Mouse (Mus musculus) right cerebral cortex, postnatal 14 days (tissue): ENCODE measurements at regions not wholly inside any gene's neighbourhood (a gene's known extent, or its start where the extent isn't known, plus 50 kb on each side); places are given as distances from the start of the nearest gene placed in this dataset.

Experiments used
- DNase-seq: peaks from one replicate; pipeline ENCODE4 v3.0.0; 2022

DNA sequence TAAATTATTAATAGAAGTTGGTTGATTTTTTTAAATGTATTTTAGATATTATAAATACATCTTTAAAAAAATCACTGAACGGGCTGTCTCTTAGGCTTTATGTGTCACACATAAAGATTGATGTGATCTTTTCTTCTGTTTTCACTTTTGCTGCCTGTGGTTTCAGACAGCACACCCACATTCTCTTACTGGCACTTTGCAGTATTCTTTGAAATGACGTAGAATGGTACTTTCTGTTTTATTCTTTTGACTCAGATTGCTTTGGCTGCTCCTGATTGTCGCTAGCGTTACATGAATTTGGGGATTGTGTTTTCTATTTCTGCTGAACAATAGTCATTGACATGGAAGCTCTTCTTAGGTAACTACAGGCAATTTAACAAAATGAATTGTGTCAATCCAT lies 415.4 kb upstream of the Rag2 start:
- no peak for DNase-seq

DNA sequence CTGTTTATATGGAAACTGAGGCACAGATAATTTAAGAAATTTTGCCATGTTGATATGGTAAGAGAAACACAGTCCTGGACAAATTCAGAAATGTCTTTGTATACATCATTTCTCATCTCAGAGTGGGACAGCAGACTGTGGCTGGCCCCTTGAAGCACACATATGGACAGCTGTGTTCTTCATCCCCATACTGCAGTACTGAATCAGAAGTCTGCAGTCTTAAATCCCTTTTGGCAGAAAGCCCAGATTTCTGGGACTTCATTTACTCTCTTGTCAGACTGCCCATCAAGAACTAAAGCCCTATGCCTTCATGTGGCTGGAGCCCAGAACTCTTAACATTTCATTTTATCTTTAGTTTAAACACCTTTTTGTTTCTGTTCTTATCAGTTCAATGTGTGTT lies 403.8 kb upstream of the Rag2 start:
- no peak for DNase-seq

DNA sequence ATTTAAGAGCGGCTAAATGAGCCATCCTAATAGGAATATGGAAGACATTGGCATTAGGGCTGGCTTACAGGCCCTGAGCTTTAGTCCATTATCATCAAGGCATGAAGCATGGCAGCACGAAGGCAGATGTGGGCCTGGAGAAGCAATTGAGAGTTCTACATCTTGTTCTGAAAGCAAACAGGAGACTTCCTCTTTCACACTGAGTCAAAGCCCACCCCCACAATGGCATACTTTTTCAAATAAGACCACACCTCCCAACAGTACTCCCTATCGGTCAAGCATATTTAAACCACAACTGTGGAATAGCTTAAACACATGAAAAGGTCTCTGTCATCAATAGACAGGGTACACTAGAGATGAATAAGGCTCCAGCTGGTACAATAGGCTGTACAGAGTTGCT lies 381.5 kb upstream of the Rag2 start:
- no peak for DNase-seq

DNA sequence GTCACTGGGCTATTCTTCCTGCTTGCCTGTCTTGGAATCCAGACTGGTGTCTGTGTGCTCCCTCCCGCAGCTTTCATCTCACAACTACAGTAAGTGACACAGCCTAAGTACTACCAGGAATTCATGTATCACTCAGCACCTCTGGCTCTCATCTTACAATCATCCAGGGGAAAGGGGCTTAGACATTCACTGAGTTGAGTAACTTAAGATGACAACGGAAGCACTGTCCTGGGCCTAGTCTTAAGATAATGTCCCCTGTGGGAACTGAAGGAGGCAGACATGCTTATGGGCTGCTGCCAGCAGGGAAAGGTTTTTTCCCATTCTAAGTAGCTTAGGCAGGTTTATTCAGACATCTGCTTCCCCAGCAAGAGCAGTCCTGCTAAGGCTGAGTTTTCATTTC lies 377.4 kb upstream of the Rag2 start:
- DNase-seq = no peak

DNA sequence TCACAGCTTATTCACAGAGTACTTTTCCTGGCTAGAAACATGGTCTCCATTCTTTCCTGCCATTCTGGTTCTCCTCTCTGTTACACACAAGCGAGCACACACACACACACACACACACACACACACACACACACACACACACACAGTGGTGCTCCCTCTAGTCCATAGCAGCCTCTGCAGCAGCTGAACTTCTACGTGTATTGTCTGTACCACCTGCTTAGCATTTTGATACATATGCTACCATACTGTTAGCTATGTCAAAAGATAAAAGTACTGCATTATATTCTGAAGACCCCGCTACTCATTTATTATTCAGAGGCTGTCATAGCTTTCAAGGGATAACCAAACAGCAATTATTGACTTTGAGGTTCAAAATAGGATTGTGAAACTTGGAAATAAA lies 372.3 kb upstream of the Rag2 start:
- no peak for DNase-seq

DNA sequence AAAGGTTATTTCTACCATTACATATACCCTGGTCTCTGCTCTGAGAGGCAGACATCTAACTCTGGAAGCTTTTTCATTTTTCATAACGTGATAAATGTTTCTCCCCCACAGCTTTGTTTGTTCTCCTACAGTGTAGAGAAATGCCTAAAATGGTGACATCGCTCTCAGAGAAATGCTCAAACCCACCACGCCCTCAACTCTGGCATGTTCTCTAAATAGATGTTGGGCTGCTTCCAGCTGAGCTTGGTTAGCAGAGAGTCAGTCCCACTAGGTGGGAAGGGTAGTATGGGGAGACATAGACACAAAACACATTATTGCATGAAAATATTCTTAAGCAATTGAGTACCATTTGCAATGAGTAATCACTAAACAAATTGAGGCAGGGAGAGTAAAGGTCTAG lies 368.1 kb upstream of the Rag2 start:
- no peak for DNase-seq

DNA sequence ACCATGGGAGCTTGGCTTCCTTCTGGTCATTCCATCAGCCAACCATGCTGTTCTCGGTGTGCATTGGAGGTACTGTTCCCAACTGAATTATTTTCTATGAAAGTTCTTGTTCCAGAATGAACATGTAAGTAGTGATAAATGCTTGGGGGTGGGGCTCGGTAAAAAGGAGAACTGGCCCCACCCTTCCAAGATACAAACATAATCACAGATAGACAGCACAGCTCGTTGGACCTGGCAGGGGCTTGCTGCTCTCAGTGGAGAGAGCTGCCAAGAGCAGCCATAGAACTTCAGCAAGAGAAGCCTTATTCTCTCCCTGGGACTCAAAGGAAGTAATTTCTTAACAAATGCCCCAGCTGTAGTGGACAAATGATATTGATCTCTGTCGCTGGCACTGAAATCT lies 360.6 kb upstream of the Rag2 start:
- DNase-seq = no peak

DNA sequence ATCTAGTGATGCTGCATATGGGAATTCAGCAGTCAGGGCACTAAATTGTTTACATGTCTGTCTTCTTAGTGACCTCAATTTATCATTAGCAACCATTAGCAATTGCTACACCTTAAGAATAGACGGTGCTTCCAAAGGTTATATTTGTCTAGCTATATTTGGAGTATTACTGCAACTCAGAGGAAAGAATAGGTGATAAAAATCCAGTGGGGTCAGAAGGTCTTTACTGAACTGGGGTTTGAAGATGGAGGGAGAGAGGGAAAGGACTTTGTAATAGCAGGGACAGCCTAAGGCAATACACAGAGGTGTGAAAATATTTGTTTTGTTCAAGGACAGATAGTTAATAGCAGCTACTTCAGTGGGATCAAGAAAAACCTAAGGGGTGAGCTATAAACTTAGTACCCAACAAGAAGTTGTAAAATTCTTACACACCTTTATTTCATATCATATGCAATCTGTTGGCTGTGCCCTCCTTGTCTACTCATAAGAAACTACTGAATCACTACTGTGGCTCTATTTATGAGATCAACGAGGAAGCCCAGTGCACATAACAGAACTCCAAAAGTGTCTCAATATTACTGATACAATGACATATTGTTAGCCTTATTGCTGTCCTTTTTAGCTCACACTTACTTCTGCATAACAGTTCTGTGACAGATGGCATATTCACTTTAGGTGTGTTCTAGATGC lies 357.7 kb upstream of the Rag2 start:
- no peak for DNase-seq

DNA sequence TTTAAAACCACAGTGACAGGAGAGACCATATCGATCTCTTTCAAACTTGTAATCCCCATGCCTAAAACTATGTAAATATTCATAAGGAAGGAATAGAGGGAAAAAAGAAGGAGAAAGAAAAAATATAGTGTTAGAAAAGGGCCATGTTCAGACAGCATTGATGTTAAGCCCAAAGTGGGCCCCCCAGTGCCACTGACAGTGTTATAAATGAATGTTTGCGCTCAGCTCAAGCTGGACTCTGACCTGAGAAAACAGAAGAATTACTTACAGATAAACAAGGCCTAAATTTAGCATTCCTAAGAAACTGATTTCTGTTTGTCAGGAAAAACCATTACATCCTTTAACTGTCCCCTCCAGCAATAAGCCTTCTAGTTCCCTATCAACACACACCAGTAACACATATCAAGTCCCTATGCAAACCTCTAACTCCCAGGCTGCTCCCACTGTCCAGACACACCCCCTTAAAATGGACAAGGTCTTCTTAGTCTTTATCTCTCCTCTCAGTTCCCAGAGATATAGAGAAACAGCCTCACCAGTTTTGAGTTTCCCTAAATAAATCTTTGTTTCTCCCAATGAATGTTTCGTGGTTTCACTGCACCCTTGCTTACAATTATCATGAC lies 350.4 kb upstream of the Rag2 start:
- no peak for DNase-seq

DNA sequence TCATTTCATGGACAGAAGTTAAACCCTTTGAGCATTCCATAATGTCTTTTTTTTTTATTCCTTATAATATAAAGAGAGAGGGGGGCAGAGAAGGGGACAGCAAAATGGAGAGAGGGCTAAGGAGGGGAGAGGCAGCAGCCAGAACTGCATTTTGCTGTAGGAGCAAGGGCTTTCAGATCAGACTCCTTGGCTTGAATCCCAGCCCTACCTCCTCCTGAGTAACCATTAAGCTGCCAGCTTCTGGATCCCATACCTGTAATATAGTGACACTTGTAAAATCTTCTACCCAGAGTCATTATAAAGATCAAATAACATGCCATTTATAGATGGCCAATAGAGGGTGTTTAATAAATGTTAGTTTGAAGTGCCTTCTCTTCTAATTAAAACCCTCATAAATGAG lies 339.6 kb upstream of the Rag2 start:
- DNase-seq = no peak

DNA sequence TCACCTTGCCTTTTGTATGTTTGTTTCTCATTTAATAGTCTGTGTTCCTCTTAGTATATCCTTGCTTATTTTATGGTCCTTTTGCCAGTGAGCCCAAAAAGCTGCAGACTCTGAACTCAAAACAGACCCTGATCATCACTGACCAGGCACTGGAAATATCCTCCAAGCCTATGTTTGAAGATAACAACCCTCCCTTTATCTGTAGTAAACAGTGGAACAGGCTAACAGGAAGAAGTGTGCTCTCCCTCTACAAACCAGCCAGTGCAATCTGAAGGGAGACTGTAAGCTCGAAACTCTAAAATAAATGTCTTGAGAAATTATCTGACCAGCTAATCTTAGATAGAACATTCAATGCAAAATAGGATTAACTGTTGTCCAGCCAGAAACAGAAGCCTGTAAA lies 336.4 kb upstream of the Rag2 start:
- no peak for DNase-seq

DNA sequence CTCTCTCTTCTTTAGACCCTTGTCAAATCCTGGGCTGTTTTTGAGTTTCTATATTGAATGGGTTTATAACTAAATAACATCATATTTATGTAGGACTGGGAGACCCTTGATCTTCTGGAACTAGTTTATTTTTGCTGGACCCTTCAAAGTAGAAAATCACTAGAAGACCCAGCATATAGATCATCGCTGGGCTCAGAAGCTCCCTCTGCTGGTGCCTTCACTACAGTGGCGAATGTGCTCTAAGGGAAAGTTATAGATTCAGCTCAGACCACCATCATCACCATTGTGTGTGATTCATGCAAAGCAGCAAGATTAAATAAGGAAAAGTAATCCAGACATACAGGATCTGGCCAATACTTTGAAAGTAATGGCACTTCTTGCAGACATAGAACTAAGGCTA lies 335.4 kb upstream of the Rag2 start:
- DNase-seq = no peak

DNA sequence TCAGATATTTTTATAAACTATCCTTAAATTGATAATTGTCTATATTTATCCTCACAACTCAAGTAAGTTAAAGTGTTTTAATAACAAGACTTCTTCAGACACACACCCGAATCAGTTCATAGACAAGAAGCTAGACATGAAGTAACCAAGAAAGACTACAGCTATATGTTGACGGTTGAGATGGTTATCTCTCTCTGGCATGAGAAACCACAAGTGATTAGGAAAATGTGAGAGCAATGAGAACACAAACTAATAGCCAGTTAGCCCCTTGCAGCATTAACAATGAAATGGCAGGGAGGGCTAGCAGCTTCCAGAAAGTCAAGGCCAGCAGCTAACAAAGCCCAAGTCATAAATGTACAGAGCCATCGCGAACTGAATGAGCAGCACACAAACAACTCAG lies 333.8 kb upstream of the Rag2 start:
- DNase-seq = no peak

DNA sequence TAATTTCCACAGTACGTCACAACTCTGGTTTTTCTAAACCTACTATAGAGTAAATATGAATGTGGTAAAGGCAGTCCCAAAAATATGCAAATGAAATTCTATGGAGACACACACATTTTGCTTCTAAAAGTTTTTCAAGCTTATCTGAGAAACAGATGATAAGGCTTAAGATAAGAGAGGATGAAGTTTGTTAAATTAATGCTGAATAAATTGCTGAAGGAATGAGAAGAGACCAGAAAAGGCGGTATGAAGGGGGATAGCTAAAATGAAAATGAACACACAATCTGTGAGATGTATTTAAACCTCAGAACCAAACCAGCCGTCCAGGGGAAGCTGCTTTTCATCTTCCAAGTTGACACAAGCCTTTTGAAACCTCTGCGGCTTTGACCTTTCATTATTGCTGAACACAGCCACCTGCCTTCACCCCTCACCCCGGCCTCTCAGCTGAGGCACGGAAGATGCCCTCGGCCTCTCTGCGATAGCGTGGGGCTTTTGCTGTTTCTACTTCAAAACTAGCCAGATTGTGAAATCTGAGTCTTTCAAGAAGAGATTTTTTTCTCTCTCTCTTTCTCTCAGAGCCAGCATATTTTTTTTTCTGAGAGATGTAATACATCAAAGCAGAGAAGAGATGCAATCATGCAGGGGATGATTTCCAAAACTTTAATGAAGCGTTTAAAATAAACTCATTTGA lies 328.7 kb upstream of the Rag2 start:
- no peak for DNase-seq

DNA sequence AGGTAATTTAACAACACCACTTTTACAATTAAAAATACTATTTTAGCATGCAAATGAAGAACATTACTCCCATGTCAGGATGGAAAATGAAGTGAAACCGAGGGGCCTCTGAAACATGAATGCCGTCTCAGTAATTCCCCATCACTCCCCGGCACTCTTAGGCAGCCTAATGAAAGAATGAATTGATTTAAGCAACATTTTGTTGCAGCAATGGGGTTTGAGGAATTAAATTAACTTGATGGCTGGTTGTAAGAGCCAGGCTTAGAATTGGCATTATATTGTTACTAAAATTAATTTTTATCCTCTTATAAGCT lies 328.2 kb upstream of the Rag2 start:
- no peak for DNase-seq

DNA sequence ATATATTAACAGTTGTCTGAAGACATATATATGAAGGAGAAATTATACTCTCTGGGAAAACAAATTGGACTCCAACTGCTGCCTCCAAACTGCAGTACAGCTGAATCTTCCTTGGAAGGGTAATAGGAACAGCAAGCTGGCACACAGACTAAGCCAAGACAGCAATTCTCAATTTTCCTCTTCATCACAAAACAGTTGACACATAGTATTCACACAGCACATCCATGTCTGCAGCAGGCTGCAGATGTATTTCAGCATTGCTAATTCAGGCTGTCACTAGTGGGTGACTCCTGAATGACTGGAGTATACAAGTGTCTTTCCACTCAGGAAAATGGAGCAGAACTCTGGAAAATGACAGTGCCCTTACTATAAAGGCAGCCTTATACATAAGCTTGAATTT lies 327.7 kb upstream of the Rag2 start:
- no peak for DNase-seq

DNA sequence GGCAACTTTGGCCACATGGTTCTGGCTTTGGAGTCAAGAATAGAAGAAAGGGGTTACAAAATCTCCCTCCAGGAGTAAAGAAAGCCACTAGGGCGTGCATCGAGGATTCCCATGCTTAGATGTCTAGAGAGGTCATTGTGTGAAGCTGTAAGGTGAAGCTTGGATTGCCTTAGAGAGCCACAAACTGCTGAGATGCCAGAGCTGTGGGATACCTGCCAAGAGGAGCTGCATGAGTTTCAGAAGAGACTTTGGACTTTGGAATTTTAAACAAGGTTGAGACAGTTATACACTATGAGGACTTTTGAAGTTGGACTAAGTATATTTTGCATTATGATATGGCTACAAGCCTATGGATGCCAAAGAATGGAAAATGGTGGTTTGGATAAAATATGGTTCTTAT lies 325.4 kb upstream of the Rag2 start:
- no peak for DNase-seq

DNA sequence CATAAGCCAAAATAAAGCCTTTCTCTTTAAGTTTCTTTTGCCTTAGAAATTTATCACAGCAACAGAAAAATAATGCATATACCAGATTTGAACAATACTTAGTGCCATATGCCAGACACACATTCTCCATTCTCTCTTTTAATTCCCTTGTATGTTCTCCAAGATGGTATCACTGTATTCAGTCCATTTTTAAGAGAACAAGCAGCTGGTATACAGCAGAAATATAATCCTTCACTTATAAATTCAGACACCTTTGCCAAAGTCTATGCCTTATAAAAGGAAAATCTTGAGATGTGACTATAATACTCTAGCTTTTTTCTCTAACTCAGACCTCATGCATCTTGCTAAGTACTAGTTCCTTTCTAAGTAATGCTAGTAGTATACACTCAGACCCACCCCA lies 324.4 kb upstream of the Rag2 start:
- no peak for DNase-seq

DNA sequence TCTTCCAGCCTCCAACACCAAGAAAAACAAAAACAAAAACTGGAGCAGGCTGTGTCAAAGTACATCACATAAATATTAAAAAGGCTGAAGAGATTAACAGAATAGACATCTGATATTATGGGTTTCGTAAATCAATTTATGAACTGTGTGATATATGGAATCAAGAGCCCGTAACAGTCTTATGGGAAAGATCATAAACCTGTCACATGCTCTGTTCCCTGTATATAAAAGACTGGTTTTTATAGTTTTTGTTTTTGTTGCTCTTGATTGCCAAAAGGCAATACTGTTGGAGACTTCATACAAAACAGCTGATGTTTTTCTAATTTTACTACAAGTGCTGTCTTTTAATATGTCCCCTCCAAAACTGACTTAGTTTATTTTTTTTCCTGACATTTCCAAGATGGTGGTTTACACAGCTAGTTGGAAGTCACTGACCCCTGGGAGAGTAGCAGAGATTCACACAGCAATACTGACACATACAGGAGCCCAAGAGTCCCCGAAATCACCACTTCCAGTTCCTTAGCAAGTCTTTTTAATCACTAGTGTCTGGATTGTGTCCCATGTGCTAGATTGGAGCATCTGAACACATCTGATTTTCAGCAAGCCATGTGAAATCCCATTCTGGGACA lies 303.1 kb upstream of the Rag2 start:
- no peak for DNase-seq

DNA sequence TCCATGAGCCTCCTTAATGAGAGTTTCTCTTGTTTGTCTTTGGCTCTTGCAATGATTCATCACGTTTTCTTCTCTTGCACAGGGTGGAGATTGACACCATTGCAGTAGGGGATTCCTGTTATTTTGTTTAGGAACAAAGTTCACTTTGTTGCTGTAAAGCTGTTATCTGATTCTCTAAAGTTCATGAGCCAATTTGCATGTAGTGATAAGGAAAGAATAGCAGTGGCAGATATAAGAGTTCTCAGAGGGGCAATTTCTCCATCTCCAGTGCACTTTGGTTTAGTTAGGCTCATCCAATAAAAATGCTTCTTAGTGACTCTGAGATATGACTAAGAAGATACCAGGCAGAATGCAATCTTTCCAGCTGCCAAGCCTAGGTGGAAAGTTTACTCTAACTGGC lies 267.8 kb upstream of the Rag2 start:
- DNase-seq = no peak

DNA sequence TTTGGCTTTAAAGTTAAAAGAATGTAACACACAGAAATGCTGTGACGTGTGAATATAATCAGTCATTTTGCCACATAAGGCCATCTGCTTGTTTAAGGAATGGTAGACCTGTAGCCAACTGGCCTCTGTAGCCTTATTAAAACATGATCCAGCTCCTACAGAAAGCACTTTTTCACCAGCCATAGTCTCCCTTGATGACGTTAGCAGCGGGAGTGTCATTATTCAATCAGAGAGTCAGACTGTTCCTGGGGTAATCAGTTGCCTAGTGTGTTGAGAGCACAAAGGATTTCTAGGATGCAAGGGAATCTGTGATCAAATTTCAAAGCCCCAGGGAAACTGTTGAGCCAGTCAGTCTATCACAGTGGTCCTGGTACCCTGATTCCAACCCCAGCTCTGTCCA lies 260.3 kb upstream of the Rag2 start:
- DNase-seq = no peak

DNA sequence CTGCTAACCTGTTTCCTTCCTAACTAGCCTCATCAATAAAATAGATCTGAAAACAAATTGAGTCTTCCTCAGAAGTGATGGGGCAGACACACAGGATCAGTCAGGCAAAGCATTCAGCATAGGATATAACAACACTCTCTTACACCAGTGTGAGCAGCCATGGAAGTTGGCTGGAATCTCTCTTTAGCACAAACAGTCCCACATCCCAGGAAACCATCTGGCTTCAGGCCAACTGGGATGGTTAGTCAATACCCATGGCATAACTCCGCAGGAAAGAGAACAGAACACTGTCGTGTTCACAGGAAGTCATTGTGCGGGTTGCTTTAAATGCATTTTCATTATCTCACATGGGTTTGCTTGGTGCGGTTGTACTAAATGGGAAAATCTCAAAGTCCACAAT lies 256.2 kb upstream of the Rag2 start:
- no peak for DNase-seq

DNA sequence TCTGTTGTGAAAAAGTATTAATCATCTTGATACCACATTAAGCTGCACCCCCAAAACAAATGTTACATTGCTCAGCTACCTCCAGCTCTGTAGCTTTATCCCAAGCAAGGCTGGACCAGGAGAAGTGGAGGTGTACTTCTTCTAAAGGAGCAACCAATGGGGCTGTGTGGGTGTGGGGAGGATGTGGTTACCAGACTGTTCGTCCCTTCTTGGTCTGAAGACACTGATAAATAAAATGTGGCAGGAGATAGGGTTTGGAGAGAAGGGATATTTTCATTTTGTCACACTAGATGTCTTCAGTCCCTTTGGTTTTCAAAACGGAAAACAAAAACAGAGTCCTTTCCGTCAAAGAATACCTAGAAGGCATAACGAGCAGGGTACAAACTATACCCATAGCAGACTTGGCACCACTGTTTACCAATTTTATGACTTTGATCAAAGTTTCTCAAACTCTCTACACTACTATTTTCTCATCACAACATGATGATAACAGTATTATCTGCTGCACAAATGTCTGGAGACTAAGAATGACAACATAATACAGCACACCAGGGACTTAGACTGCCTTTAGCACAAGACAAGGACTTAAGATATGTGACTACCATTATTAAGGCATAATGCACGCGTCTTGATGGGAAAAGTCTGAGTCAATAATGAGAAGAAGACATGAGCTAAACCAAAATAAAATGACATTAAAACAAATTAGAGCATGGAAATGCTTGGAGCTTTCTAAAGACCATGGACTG lies 253.4 kb upstream of the Rag2 start:
- DNase-seq = no peak
